Mouse (Mus musculus) thymus, adult 2 months (tissue): Measurements from ENCODE around the gene Rel. TPM values are rescaled to one million over a fixed set of nuclear protein-coding genes. Genes with fewer than 3 reads are reported as not detected.
"Not testable (repeated sequence)": the region's sequence is repeated elsewhere in the genome, so short reads cannot be mapped to it uniquely, and the experiment has no call there.

ENCODE experiments used
- DNase-seq: peaks from one replicate; pipeline ENCODE4 v3.0.0; 2021
- H3K27ac ChIP-seq: fragments of 200-500 bp; 2 replicates; pipeline ENCODE4 v1.5.1; 2012; ENCODE audit warnings: low read length, control low read depth; ENCODE audit not compliant: control insufficient read depth, insufficient read depth
- H3K27me3 ChIP-seq: fragments of 200-500 bp; 2 replicates; pipeline ENCODE4 v1.6.1; 2012; ENCODE audit warnings: mild to moderate bottlenecking, low read length, moderate library complexity, mixed read lengths; ENCODE audit not compliant: control insufficient read depth, insufficient read depth
- H3K36me3 ChIP-seq: fragments of 200-500 bp; 2 replicates; pipeline ENCODE4 v1.6.1; 2012; ENCODE audit warnings: mild to moderate bottlenecking, low read length, moderate library complexity; ENCODE audit not compliant: control insufficient read depth, insufficient read depth
- H3K4me1 ChIP-seq: fragments of 200-500 bp; replicated peaks from 2 replicates; pipeline ENCODE4 v1.6.1; 2012; ENCODE audit warnings: low read length; ENCODE audit not compliant: control insufficient read depth, insufficient read depth
- H3K4me3 ChIP-seq: fragments of 200-500 bp; 2 replicates; pipeline ENCODE4 v1.5.1; 2012; ENCODE audit warnings: mild to moderate bottlenecking, low read length, control low read depth, moderate library complexity; ENCODE audit not compliant: control insufficient read depth, insufficient read depth
- CTCF ChIP-seq: fragments of 200-500 bp; IDR thresholded peaks from 2 replicates; pipeline ENCODE4 v1.5.1; 2012; ENCODE audit warnings: mild to moderate bottlenecking, control low read depth, low read length, moderate library complexity, borderline replicate concordance; ENCODE audit not compliant: control insufficient read depth, poor library complexity, insufficient read depth; ENCODE audit errors: extremely low read depth
- POLR2A ChIP-seq: fragments of 200-500 bp; IDR thresholded peaks from 2 replicates; pipeline ENCODE4 v1.6.1; 2012; ENCODE audit warnings: mild to moderate bottlenecking, low read length, control low read depth, moderate library complexity; ENCODE audit not compliant: control insufficient read depth, poor library complexity, insufficient read depth; ENCODE audit errors: extremely low read depth
- WGBS: fragments of 180-500 bp; shearing (Covaris S2); methylation state at CpG from one replicate; pipeline ENCODE4 v1.1.7; 2018; 5-methylcytosine and 5-hydroxymethylcytosine counted together
- polyA plus RNA-seq: library from polyadenylated mRNA; depleted of rRNA; stranded (reverse); fragments of >200 nt; gene quantifications from 2 replicates; pipeline ENCODE4 v1.2.3, GENCODE M21; 2012; rRNA removed

Rel gene
- 9.0 and 9.3 TPM in 2 replicates for polyA plus RNA-seq

DNA sequence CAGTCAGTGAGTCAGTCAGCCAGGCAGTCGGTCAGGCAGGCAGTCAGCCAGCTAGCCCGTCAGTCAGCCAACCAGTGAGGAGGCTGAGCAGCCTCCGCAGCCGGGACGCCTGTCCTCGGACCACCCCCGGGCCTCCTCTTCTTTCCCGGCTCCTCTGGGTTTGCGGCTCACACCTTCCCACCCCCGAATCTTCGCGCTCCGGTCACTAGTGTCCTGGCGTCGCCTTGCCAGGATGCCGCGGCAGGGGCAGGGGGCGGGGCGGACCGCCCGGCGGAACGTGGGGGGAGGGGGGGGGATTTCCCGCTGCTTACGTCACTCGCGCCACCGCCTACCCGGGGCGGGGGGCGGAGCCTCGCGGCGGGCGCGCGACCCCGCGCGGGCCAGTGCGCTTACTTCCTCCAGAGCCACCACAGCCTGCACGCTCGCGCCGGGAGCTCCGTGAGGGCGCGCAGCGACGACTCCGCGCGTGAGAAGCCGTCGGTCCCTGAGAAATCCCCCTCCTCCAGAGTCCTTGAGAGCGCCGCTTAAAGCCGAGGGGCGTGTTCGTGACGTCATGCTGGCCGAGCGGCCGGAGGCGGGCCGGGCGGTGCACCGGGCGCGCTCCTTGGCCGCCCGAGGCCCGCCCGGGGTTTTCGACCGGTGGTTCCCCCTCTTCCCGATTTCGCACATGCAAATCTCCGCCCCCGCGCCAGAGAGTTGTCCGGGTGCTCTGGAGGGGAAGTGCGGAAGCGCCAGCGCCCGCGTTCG, at the start of gene Rel:
Gene Rel (minus strand): TSS at position 211 of the 747 bp plus-strand sequence.
- DNase-seq = peak; percentile 86
- Histone ChIP-seq H3K27ac (peak within 1 kb of the TSS; percentile 88), H3K27me3 (no peaks in the 10 kb centered on the region), H3K4me1 (peaks cover 5% of the 10 kb centered on the region), H3K36me3 (no peaks in the 10 kb centered on the region), H3K4me3 (peak within 1 kb of the TSS; percentile 92)
- under 1% methylated on average over 85 of the region's 88 CpGs for WGBS
- peak; percentile 97 for TF ChIP-seq POLR2A
- 0 out of 2 replicates have a peak, but pooled peaks have one; percentile 7 for TF ChIP-seq CTCF

DNA sequence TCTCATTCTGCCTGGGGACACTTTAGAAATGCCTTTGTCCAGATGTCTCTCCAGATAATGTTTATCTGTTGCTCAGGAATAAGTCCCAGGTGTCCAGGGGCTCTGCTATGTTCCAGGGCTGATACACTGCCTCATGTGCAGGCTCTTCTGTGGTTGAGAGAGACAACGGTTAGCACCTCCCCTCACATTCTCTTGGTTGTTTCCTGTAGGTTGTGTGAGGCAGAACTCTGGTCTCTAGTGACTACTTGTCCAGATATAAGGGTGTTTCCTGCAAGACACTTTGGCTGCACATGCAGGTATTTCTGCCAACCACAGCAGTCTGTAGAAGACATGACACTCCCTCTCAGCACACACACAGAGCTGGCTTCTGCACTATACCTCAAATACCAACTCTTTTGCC, 48.0 kb upstream of the Rel start:
- no peak overlapping the region for H3K4me3 ChIP-seq
- H3K27ac ChIP-seq = no peak overlapping the region
- TF ChIP-seq CTCF = no peak
- TF ChIP-seq POLR2A = no peak
- DNase-seq = no peak
- no peaks in the 10 kb centered on the region; the same call in 1 of the 2 replicates for H3K4me1 ChIP-seq
- WGBS = 2% methylated on average over 1 of the region's 1 CpGs
- no peaks in the 10 kb centered on the region for H3K36me3 ChIP-seq
- H3K27me3 ChIP-seq = no peaks in the 10 kb centered on the region

DNA sequence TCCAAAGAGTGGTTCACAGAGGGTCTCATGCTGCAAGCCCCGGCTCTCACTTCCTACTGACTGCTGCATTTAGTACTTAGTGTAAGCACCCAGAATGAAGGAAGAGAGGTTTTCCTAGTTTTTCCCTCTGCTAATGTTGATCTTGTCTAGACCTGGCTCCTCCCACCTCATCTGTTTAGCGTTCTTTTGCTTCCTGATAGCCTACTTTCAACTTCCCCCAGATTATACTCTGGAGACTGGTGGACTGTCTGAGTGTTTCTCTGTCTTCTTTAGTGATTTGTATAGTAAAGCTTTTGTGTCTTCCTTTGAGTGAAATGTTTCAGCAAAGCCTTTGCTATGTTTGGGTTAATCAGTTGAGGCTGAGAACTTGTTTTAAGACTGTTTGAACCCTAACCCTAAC, 40.0 kb upstream of the Rel start:
- TF ChIP-seq CTCF (no peak), POLR2A (no peak)
- Histone ChIP-seq H3K36me3 (no peaks in the 10 kb centered on the region), H3K27ac (no peak overlapping the region), H3K27me3 (no peaks in the 10 kb centered on the region), H3K4me1 (peaks cover 4% of the 10 kb centered on the region), H3K4me3 (no peak overlapping the region)
- DNase-seq = no peak
- 63% methylated on average over 2 of the region's 2 CpGs for WGBS

DNA sequence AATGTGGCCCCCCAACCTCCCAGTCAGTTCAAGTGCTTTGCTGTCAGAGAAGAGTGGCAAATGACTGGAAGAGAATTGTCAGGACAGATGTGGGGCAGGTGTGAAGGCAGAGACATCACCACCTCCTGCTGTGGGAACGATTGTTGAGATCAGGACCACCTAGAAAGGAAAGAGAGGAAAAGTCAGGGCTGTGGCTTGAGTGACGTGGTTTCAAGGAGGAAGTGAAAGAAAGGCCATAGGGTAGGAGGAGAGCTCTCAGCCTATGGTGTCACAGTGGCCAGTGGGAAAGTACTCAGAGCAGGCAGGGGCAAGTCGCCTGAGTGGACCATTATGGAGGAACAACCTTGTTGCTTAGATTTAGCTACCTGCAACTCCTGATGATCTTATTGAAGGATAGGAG, 34.9 kb upstream of the Rel start:
- Histone ChIP-seq H3K27ac (no peak overlapping the region), H3K27me3 (no peaks in the 10 kb centered on the region), H3K4me3 (no peak overlapping the region), H3K4me1 (peaks cover 7% of the 10 kb centered on the region), H3K36me3 (no peaks in the 10 kb centered on the region)
- TF ChIP-seq CTCF = no peak
- TF ChIP-seq POLR2A = no peak
- 24% methylated on average over 3 of the region's 3 CpGs for WGBS
- no peak for DNase-seq

DNA sequence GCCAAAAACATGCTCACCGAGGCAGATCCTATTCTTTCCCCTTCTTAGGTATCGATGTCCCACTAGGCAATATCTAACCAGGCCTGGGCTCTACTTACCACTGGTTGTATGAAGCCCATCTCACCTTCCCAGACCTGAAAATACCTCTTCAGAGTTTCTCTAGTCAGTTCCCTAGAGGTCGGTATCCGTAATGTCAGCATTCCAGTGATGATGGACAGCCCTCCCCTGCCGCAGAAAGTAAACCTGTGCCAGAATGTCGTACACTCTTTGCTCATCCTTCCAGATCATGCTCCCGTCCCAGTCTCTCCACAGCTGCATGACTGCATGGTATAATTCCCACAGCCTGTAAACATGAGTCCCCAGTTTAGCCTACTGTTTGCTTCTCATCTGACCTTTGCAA, 32.4 kb upstream of the Rel start:
- no peak for TF ChIP-seq POLR2A
- no peak for TF ChIP-seq CTCF
- H3K27ac ChIP-seq = no peak overlapping the region
- no peaks in the 10 kb centered on the region for H3K36me3 ChIP-seq
- peaks cover 7% of the 10 kb centered on the region for H3K4me1 ChIP-seq
- no peak for DNase-seq
- H3K4me3 ChIP-seq = no peak overlapping the region
- 93% methylated on average over 7 of the region's 7 CpGs for WGBS
- no peaks in the 10 kb centered on the region for H3K27me3 ChIP-seq

DNA sequence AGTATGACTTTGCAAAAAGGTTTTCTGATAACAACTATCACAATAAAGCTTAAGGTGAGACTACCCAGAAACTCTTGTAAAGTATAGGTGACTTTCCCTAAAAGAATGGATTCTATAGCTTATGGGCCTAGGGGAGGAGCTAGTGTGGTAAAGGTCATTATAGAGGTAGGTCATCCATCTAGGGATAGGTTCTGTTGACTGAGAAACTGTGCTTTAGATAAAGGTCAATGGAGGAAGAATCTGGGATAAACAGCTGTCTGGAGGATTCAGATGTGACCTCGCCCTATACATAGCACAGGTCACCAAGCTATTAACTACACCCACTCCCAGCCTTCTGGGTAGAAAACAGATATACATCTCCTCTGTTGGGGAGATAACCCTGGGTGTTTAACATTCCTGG, 31.5 kb upstream of the Rel start:
- Histone ChIP-seq H3K4me3 (no peak overlapping the region), H3K27me3 (no peaks in the 10 kb centered on the region), H3K36me3 (no peaks in the 10 kb centered on the region), H3K27ac (no peak overlapping the region), H3K4me1 (peaks cover 7% of the 10 kb centered on the region)
- DNase-seq = no peak
- 95% methylated on average over 1 of the region's 1 CpGs for WGBS
- TF ChIP-seq CTCF (no peak), POLR2A (no peak)

DNA sequence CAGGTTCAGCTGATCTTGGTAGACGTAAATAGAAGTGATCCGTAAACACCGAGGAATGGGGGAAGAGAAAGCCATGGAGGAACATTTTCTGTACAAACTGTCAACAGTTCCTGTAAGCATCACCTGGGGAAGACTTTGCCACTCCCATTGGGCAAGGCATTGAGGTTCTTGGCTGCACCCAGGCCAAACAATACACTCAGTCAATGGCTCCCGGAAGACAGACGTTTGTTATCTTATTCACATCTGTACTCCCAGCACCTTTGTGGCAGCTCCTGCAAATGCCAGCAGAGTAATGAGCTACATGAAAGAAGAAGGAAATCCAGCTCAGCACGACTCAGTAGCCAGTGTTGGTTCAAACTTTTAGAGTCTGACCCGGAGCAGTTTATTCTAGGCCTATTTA, 31.1 kb upstream of the Rel start:
- TF ChIP-seq POLR2A (no peak), CTCF (no peak)
- 46% methylated on average over 7 of the region's 7 CpGs for WGBS
- Histone ChIP-seq H3K36me3 (no peaks in the 10 kb centered on the region), H3K27me3 (no peaks in the 10 kb centered on the region), H3K27ac (no peak overlapping the region), H3K4me1 (peaks cover 7% of the 10 kb centered on the region), H3K4me3 (no peak overlapping the region)
- no peak for DNase-seq

DNA sequence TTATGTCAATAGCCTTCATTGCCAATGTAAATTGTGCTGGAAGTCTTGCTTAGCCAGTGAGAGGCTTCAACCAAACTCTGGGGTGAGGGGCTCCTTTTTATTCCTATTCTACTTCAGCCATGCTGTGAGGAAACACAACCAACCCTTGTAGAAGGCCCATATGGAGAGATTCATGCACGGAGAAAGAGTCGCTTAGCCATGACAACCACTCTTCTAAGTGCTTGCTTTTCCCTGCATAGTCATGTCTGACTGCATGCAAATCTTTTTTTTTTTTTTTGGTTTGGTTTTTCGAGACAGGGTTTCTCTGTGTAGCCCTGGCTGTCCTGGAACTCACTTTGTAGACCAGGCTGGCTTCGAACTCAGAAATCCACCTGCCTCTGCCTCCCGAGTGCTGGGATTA, 12.9 kb upstream of the Rel start:
- 93% methylated on average over 5 of the region's 5 CpGs for WGBS
- not testable (repeated sequence) for H3K36me3 ChIP-seq, H3K4me1 ChIP-seq, H3K27ac ChIP-seq, H3K27me3 ChIP-seq, DNase-seq, H3K4me3 ChIP-seq
